8 mouse cellular contexts compared by ENCODE assay signal in the genomic region with DNA sequence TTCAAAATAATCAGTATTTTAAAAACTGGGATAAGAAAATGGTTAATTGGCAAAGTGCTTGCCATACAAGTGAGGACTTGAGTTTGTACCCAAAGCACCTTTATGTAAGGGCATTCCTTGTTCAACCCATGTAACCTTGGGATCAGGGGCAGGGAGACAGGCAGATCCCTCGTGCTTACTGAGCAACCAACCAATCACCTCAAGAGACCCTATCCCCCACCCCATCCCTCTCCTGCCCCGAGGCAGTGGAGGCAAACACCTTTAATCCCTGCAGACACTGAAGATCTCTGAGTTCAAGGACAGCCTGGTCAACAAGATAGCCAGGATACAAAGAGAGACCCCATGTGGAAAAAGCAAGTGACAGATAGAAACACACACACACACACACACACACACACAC. TPM values are rescaled to one million over a fixed set of nuclear protein-coding genes. Genes with fewer than 3 reads are reported as not detected.
A peak's percentile ranks its signal among the peaks of the same experiment; 100 is the strongest.
DNase-seq lines count a peak whose midpoint lies in the region; ATAC-seq and TF ChIP-seq lines count a peak whose summit lies in the region.

No protein-coding gene starts in this region.

- H3K9ac ChIP-seq in embryonic facial prominence, embryonic 13.5 days = no peak overlapping the region
- no peak overlapping the region for H3K9ac ChIP-seq in kidney, embryonic 15.5 days

- no peaks in the 10 kb centered on the region for H3K79me2 ChIP-seq in myocyte (ENCODE audit: control insufficient read depth, insufficient read depth)

- TF ChIP-seq CTCF in thymus, adult 2 months (IDR thresholded peaks at IDR 0.05; ENCODE audit: borderline replicate concordance, control insufficient read depth, extremely low read depth, insufficient read depth, low read length, poor library complexity) = no peak

- 60% methylated on average over 2 of the region's 2 CpGs for WGBS in embryonic facial prominence, embryonic 13.5 days
- WGBS in kidney, embryonic 15.5 days = 56% methylated on average over 2 of the region's 2 CpGs
- WGBS in thymus, adult 2 months = 88% methylated on average over 2 of the region's 2 CpGs

- no peak for ATAC-seq in embryonic facial prominence, embryonic 13.5 days (ENCODE audit: insufficient number of reproducible peaks, insufficient read depth, low FRiP score, low TSS enrichment, low read depth)
- no peak for ATAC-seq in kidney, embryonic 15.5 days (replicated peaks; ENCODE audit: low FRiP score)
- ATAC-seq in frontal cortex, adult (ENCODE audit: low TSS enrichment) = no peak
- ATAC-seq in inflammation-experienced regulatory T-cells, adult 6 months = no peak

- DNase-seq in kidney, adult 9 months = peak; percentile 44
- DNase-seq in kidney, postnatal 4 days = no peak
- DNase-seq in thymus, adult 2 months = no peak

- peak overlapping the region; percentile 93 for H3K4me2 ChIP-seq in embryonic facial prominence, embryonic 13.5 days
- peak overlapping the region; percentile 88 for H3K4me2 ChIP-seq in kidney, embryonic 15.5 days
- peak overlapping the region; percentile 100 for H3K4me2 ChIP-seq in myocyte (ENCODE audit: low read depth)

- no peak for TF ChIP-seq POLR2A in myocyte (IDR thresholded peaks at IDR 0.05; ENCODE audit: insufficient read length, low read depth)
- no peak for TF ChIP-seq POLR2A in thymus, adult 2 months (IDR thresholded peaks at IDR 0.05; ENCODE audit: control insufficient read depth, extremely low read depth, insufficient read depth, low read length, poor library complexity)

- no peak overlapping the region for H3K27ac ChIP-seq in embryonic facial prominence, embryonic 13.5 days
- H3K27ac ChIP-seq in kidney, embryonic 15.5 days = no peak overlapping the region
- H3K27ac ChIP-seq in thymus, adult 2 months (ENCODE audit: control insufficient read depth, insufficient read depth, low read length) = no peak overlapping the region

- H3K36me3 ChIP-seq in embryonic facial prominence, embryonic 13.5 days = peaks cover 30% of the 10 kb centered on the region
- peaks cover 30% of the 10 kb centered on the region for H3K36me3 ChIP-seq in kidney, embryonic 15.5 days
- H3K36me3 ChIP-seq in myocyte (ENCODE audit: control insufficient read depth, insufficient read depth) = no peaks in the 10 kb centered on the region
- no peaks in the 10 kb centered on the region for H3K36me3 ChIP-seq in thymus, adult 2 months (ENCODE audit: control insufficient read depth, insufficient read depth, low read length)

- H3K4me3 ChIP-seq in embryonic facial prominence, embryonic 13.5 days = peak overlapping the region; percentile 84
- H3K4me3 ChIP-seq in kidney, embryonic 15.5 days (replicated peaks) = peak overlapping the region; percentile 88
- peak overlapping the region; percentile 67 for H3K4me3 ChIP-seq in myocyte
- no peak overlapping the region for H3K4me3 ChIP-seq in thymus, adult 2 months (ENCODE audit: control insufficient read depth, insufficient read depth, low read length)

- H3K4me1 ChIP-seq in embryonic facial prominence, embryonic 13.5 days = peaks cover 10% of the 10 kb centered on the region
- peaks cover 18% of the 10 kb centered on the region for H3K4me1 ChIP-seq in kidney, embryonic 15.5 days
- peaks cover 8% of the 10 kb centered on the region for H3K4me1 ChIP-seq in thymus, adult 2 months (replicated peaks; ENCODE audit: control insufficient read depth, insufficient read depth, low read length)

- no peaks in the 10 kb centered on the region for H3K27me3 ChIP-seq in embryonic facial prominence, embryonic 13.5 days
- no peaks in the 10 kb centered on the region for H3K27me3 ChIP-seq in kidney, embryonic 15.5 days
- no peaks in the 10 kb centered on the region for H3K27me3 ChIP-seq in myocyte (ENCODE audit: control insufficient read depth, insufficient read depth, insufficient read length)
- no peaks in the 10 kb centered on the region for H3K27me3 ChIP-seq in thymus, adult 2 months (ENCODE audit: control insufficient read depth, insufficient read depth, low read length)

- H3ac ChIP-seq in myocyte (ENCODE audit: control insufficient read depth, insufficient read length) = no peak overlapping the region

- peaks cover 10% of the 10 kb centered on the region for H3K9me3 ChIP-seq in embryonic facial prominence, embryonic 13.5 days
- H3K9me3 ChIP-seq in kidney, embryonic 15.5 days (replicated peaks) = peaks cover 11% of the 10 kb centered on the region

TF ChIP-seq in myocyte, 11 proteins besides CTCF, POLR2A, EP300 and RAD21:
- TF ChIP-seq MYOG (IDR thresholded peaks at IDR 0.05; ENCODE audit: control insufficient read depth in 1 of 3, insufficient read depth in 1 of 3, insufficient read length in 2 of 3, low read depth in 2 of 3) (no peak), USF1 (IDR thresholded peaks at IDR 0.05; ENCODE audit: low read depth) (no peak), MYOD1 (IDR thresholded peaks at IDR 0.05; ENCODE audit: control insufficient read depth in 1 of 3, insufficient read length in 2 of 3, low read depth in 2 of 3) (no peak), MAX (IDR thresholded peaks at IDR 0.05; ENCODE audit: low read depth) (no peak), TCF3 (IDR thresholded peaks at IDR 0.05; ENCODE audit: insufficient read length, low read depth) (no peak), TCF12 (IDR thresholded peaks at IDR 0.05; ENCODE audit: insufficient read depth, poor library complexity, severe bottlenecking) (no peak), SRF (IDR thresholded peaks at IDR 0.05; ENCODE audit: control insufficient read depth, insufficient read length, low read depth) (no peak), POLR2AphosphoS2 (IDR thresholded peaks at IDR 0.05; ENCODE audit: insufficient read length, low read depth) (no peak), REST (IDR thresholded peaks at IDR 0.05; ENCODE audit: insufficient read depth, insufficient read length) (no peak), CEBPB (IDR thresholded peaks at IDR 0.05; ENCODE audit: insufficient read depth, poor library complexity, severe bottlenecking) (no peak), E2F4 (IDR thresholded peaks at IDR 0.05; ENCODE audit: insufficient read depth) (no peak)

RNA-seq across cellular contexts. Expression of a gene that starts 1.3 kb away (rescaled TPM):
- 16.8 and 17.5 TPM in 2 replicates for polyA plus RNA-seq in embryonic facial prominence, embryonic 13.5 days (2015; fragmentation: Nextera tagmentation; extraction: Ambion mirVana)
- polyA plus RNA-seq in kidney, embryonic 15.5 days (2015; fragmentation: Nextera tagmentation; extraction: Ambion mirVana) = 22.3 TPM in 2 replicates
- polyA plus RNA-seq in myocyte (2012; fragmentation: generic; extraction: Trizol) = 2.8 TPM
- polyA plus RNA-seq in inflammation-experienced regulatory T-cells, adult 6 months (2017; shearing (Covaris generic)) = 1 to 10 TPM; 2.8 to 3.2 (median 2.9) TPM
- polyA plus RNA-seq in thymus, adult 2 months (2012; rRNA removed) = 4.0 and 5.0 TPM in 2 replicates

RNA-seq across cellular contexts. Expression of a gene that starts 1.4 kb away (rescaled TPM):
- polyA plus RNA-seq in embryonic facial prominence, embryonic 13.5 days (2015; fragmentation: Nextera tagmentation; extraction: Ambion mirVana) = 30.4 and 39.3 TPM in 2 replicates
- 30.7 and 31.0 TPM in 2 replicates for polyA plus RNA-seq in kidney, embryonic 15.5 days (2015; fragmentation: Nextera tagmentation; extraction: Ambion mirVana)
- 9.3 TPM for polyA plus RNA-seq in myocyte (2012; fragmentation: generic; extraction: Trizol)
- 10 to 100 TPM; 12.0 to 17.0 (median 14.8) TPM for polyA plus RNA-seq in inflammation-experienced regulatory T-cells, adult 6 months (2017; shearing (Covaris generic))
- polyA plus RNA-seq in thymus, adult 2 months (2012; rRNA removed) = 13.3 and 14.4 TPM in 2 replicates

RNA-seq across cellular contexts. Expression of a gene that starts 41.7 kb away (rescaled TPM):
- 12.9 and 13.3 TPM in 2 replicates for polyA plus RNA-seq in embryonic facial prominence, embryonic 13.5 days (2015; fragmentation: Nextera tagmentation; extraction: Ambion mirVana)
- 8.7 and 9.1 TPM in 2 replicates for polyA plus RNA-seq in kidney, embryonic 15.5 days (2015; fragmentation: Nextera tagmentation; extraction: Ambion mirVana)
- 6.0 TPM for polyA plus RNA-seq in myocyte (2012; fragmentation: generic; extraction: Trizol)
- 10 to 100 TPM; 13.4 to 23.9 (median 14.5) TPM for polyA plus RNA-seq in inflammation-experienced regulatory T-cells, adult 6 months (2017; shearing (Covaris generic))
- polyA plus RNA-seq in thymus, adult 2 months (2012; rRNA removed) = 17.8 and 18.0 TPM in 2 replicates
